Mouse (Mus musculus): ENCODE measurements around the gene Rnasel. TPM values are rescaled to one million over a fixed set of nuclear protein-coding genes. Genes with fewer than 3 reads are reported as not detected.
"Not testable (repeated sequence)": the region's sequence is repeated elsewhere in the genome, so short reads cannot be mapped to it uniquely, and the experiment has no call there.

Rnasel gene
- total RNA-seq, 2 experiments from 2014 or later: 20.5 to 21.1 TPM

GRCm38 (mm10) chr1:153737101-153738085 is 11.8 kb upstream of the Rnasel start:
- no peak for DNase-seq

DNA sequence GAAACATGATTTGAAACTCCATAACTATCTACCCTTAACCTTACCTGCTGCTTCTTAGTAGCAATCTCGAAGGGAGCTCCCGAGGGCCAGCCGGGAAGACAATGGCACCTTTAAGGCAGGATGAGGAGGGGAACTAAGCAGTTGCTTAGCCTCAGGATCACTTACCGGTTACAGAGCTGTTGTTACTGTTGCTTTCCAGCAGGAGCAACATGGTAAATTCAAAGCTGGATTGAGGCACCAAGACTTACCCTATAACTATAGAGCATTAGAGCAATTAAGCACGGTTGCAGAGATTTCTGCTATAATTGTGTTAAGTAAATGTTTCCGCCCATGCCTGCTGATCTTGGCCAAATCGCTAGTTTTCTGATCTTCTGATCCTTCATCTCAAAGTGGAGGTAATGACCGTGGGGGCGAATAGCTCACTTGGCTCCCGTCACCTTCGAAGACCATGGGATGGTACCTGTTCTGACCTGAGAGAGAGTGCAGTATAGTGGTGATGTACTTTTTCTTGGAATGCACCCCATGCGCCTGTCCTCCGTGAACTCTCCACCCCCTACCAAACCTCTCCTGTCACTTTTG is 9.7 kb upstream of the Rnasel start:
- DNase-seq: no peak

- peak; percentile 91 for DNase-seq
These were observed 9.1 kb upstream of the Rnasel start, which contains the start of gene Rgs16 for GRCm38 (mm10) chr1:153740145-153740544. Gene Rgs16, plus strand, starts transcription at chr1:153740349.

GRCm38 (mm10) chr1:153740775-153741400 is 8.3 kb upstream of the Rnasel start:
- no peak for DNase-seq

- no peak for DNase-seq
These were observed 7.5 kb upstream of the Rnasel start for GRCm38 (mm10) chr1:153741551-153742316.

DNA sequence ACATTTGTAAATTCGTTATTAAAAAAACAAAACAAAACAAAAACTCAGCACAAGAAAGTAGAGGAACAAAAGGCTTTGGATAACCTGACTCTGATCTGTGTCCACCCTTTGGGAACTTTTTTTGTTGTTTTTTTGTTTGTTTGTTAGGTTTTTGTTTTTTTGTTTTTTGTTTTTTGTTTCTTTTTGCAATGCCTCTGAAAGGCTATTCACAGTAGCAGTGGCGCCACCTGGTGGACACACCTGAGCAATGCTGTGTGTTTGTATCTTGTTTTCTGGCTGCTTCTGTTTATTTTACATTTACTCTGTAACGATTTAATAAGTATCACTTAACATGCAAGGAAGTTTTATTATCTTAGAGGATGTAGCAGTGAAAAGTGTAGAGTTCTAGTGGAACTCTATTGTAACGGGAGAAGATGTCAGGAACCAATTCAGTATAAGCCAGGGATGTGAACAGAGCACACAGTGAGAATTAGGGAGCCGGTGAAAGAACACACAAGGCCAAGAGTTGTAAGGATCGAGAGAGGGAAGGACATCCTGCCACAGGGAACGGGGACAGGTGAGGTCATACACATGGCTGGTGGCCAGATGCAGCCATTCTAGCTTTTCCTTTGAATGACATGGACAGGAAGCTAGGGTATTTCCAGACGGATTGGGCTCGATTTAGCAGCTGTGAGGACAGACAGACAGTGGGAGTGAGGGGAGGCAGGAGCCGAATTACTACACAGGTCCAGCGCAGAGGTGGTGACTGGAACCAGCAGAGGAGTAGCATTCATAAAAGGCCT is 6.7 kb upstream of the Rnasel start:
- peak; percentile 88 for DNase-seq

GRCm38 (mm10) chr1:153746119-153746670 is 3.0 kb upstream of the Rnasel start:
- no peak for DNase-seq

DNA sequence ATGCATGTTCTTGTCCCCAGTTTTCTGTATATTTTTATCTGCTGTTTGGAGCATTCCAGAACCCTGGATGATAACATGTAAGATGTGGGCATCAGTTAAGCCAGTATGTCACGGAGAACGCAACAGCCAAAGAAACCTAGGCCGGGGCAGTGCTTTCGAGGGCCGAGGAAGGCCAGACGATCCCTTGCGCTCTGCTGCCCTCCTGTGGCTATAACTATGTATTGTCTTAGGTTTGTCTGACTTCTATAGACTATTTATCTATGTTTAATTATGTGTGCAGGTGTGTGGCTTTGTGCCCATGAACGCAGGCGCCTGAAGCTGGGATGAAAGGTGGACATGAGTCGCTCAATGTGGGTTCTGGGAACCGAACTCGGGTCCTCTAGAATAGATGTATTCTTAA is 2.5 kb upstream of the Rnasel start:
- DNase-seq: peak; percentile 86

- peak; percentile 51 for DNase-seq
These were observed 1.2 kb upstream of the Rnasel start for GRCm38 (mm10) chr1:153747861-153748530.

- peak; percentile 70 for DNase-seq
These were observed 677 bp upstream of the Rnasel start for GRCm38 (mm10) chr1:153748549-153748948.

DNA sequence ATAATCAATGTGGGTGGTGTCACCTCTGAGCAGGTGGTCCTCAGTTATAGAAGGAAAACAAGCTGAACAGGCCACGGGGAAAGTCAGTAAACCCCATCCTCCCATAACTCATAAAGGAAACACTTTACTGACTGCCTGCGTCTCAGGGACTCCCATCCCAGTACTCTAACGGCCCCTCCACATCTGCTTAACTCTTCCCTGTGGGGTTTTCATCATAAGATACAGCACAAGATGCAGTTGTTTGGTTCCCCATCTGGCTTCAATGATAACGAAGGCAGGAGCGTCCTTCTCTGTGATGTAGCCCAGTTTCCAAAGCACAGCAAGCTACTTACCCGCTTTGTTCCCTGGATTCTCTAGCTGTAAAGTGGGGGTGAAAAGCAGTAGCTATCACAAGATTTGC is 828 bp downstream of the Rnasel start:
- DNase-seq: no peak

DNA sequence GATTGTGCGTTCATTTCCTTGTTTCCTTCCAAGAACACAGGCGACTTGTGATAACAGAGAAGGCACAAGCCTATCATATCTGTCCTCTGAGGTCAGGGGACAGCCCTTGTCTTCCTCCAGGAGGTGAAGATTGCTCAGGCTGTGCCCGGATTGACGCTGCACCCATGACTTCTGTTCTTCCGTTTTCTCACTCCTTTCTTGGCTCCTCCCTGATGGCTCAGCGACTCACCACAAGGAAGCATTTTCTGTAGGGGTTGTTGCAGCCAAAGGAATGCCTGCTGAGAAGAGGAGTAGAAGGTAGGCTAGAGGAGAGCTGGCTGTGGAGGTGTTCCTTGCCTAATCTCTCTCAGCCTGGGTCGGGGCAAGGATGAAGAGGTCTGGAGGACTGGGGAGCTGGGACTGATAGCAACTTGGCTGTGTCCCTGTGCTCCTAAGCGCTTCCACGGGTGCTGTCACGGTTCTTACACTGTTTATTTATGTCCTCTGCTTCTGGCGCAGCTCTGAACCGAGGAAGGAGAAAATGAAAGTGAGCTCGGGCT is 2.6 kb downstream of the Rnasel start:
- no peak for DNase-seq

DNA sequence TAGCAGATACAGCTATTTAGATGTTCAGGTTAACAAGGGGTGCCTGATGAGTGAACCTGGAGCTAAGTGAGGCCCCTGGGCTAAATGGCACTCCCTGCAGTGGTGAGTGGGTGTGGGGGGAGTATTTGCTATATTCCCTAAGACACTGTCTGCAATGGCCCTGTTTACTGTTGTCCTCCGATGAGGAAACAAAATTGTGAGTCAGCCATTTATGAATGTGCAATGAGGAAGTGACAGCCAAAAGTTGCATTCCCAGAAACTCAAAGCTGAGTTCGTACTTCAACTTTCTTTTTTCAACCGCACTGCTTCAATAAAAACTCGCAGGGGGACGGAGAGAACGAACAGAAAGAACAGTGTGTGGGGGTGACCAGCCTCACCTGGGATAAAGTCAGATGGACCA is 3.3 kb downstream of the Rnasel start:
- no peak for DNase-seq

DNA sequence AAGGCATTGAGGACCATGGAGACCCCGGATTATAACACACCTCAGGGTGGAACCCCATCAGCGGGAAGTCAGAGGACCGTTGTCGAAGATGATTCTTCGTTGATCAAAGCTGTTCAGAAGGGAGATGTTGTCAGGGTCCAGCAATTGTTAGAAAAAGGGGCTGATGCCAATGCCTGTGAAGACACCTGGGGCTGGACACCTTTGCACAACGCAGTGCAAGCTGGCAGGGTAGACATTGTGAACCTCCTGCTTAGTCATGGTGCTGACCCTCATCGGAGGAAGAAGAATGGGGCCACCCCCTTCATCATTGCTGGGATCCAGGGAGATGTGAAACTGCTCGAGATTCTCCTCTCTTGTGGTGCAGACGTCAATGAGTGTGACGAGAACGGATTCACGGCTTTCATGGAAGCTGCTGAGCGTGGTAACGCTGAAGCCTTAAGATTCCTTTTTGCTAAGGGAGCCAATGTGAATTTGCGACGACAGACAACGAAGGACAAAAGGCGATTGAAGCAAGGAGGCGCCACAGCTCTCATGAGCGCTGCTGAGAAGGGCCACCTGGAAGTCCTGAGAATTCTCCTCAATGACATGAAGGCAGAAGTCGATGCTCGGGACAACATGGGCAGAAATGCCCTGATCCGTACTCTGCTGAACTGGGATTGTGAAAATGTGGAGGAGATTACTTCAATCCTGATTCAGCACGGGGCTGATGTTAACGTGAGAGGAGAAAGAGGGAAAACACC is 4.7 kb downstream of the Rnasel start:
- DNase-seq: no peak

- no peak for DNase-seq
These were observed 14.9 kb downstream of the Rnasel start for GRCm38 (mm10) chr1:153764136-153764535.

DNA sequence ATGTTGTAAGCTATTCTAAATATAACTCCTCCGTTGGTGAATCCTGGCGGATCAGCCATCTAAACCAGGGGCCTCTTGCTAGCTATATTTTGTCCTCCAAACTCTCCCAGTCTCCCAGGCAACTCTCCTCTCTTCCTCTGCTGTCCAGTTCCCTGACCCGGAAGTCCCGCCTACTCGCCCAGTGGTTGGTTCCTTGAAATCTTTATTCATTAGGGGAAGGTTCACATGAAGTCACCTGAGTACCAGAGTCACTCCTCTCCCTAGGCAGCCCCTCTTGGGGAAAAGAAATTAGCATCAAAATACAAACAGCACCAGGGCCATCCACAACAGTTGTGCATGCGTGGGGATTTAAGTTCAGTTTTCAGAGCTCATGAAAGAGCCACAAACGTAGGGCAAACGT is 17.1 kb downstream of the Rnasel start:
- DNase-seq: no peak

DNA sequence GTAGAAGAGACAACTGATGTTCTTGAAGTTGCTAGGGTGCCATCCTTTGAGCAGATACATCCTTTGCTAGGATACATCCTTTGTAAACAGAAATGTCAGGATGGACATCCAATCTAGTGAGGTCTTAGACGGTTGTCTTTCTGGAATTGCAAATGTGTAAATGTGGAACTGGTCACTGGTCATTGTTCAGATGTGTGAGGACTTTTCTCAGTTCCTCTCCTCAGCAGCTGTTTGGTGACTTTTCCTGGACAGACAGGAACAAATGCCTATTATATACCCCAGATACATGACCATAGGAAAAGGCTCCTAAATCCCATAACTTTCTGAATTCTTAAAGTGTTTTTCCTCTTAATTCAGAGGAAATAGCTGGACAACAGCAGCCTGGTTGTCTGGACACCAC is 18.1 kb downstream of the Rnasel start:
- no peak for DNase-seq

DNA sequence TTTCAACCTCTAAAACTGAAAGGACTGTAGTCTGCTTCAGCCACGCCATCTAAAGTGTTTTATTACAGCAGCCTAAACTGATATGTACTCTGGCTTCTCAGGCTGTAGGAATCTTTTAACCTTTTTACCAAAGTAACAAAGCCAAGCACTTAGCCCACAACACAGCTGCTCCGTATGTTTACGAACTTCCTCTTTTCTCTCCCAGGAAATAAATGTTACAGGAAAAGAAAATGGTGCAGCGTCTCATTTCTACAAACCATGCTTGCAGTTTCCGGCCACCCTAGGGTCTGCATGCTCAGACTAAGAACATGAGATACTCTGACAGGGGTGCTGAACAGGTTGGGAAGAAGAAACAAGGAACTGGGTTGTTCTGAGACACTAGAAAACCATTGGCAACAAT is 19.2 kb downstream of the Rnasel start:
- DNase-seq: no peak

DNA sequence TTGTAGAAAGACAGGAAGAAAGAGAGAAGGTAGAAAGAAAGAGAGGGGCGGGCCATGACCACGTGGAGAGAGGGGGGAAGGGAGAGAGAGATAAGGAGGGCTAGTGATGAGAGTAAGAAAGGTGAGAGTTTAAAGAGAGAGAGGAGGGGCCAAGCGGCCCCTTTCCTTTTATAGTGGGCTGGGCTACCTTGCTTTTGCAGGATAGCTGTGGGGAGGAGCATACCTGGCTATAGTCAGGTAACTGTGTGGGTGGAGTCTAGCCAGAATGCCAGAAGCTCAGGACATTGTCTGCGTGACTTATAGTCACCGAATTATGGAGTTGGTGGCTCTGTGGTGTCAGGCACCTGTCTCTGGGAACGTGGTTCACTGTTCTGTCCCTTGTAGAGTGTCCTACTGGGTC is 20.3 kb downstream of the Rnasel start:
- not testable (repeated sequence) for DNase-seq

Measured in heart, postnatal 4 days (tissue).